ENCODE assay signal across 8 mouse cellular contexts in the genomic region with DNA sequence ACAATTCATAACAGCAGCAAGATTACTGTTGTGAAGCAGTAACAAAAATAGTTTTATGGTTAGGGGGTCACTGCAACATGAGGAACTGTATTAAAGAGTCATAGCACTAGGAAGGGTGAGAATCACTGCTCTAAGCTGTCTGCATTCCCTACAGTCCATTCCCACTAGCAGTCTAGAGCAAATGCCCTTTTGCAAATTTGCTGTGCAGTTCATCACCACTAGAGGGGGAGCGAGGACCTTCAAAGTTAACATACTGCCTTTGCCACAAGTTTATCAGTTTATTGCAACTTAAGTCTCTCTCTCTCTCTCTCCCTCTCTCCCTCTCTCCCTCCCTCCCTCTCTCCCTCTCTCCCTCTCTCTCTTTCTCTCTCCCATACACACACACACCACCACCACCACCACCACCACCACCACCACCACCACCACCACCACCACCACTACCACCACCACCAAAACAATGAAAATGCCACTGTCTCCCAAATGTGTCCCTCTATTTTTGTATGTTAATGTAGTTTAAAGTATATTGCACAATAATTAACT.
DNase-seq lines count a peak whose midpoint lies in the region; ATAC-seq lines count a peak whose summit lies in the region.

No protein-coding gene starts in this region.

- no peak overlapping the region for H3K9ac ChIP-seq in kidney, embryonic 15.5 days
- no peak overlapping the region for H3K9ac ChIP-seq in stomach, embryonic 15.5 days

- 0% methylated on average over 1 of the region's 1 CpGs for WGBS in kidney, embryonic 15.5 days
- 0% methylated on average over 1 of the region's 1 CpGs for WGBS in hindbrain, embryonic 10.5 days
- 0% methylated on average over 1 of the region's 1 CpGs for WGBS in stomach, embryonic 15.5 days

- peak; percentile 36 for DNase-seq in kidney, adult 11 months
- DNase-seq in adrenal gland, postnatal 36 days = peak; percentile 52 to 62
- peak; percentile 56 for DNase-seq in fibroblast of lung, adult 2 months (ENCODE audit: low read depth)
- DNase-seq in hindbrain, embryonic 10.5 days (ENCODE audit: low spot score) = peak; percentile 67
- DNase-seq in left cerebral cortex, adult 18-20 months (ENCODE audit: low spot score in 2 of 2) = peak; percentile 74 to 77
- DNase-seq in mesoderm, embryonic 11.5 days (ENCODE audit: low read depth, low spot score) = peak; percentile 83

- no peaks in the 10 kb centered on the region for H3K27me3 ChIP-seq in kidney, embryonic 15.5 days
- no peaks in the 10 kb centered on the region for H3K27me3 ChIP-seq in hindbrain, embryonic 10.5 days (ENCODE audit: insufficient read depth, poor library complexity, severe bottlenecking)
- no peaks in the 10 kb centered on the region for H3K27me3 ChIP-seq in stomach, embryonic 15.5 days (replicated peaks)

- H3K4me3 ChIP-seq in kidney, embryonic 15.5 days (replicated peaks) = no peak overlapping the region
- no peak overlapping the region for H3K4me3 ChIP-seq in hindbrain, embryonic 10.5 days
- no peak overlapping the region for H3K4me3 ChIP-seq in stomach, embryonic 15.5 days (replicated peaks)

- no peak overlapping the region for H3K27ac ChIP-seq in kidney, embryonic 15.5 days
- no peak overlapping the region for H3K27ac ChIP-seq in hindbrain, embryonic 10.5 days
- no peak overlapping the region for H3K27ac ChIP-seq in stomach, embryonic 15.5 days

- no peaks in the 10 kb centered on the region for H3K4me1 ChIP-seq in kidney, embryonic 15.5 days
- H3K4me1 ChIP-seq in hindbrain, embryonic 10.5 days (replicated peaks) = no peaks in the 10 kb centered on the region
- H3K4me1 ChIP-seq in stomach, embryonic 15.5 days = no peaks in the 10 kb centered on the region

- no peak overlapping the region for H3K4me2 ChIP-seq in kidney, embryonic 15.5 days
- no peak overlapping the region for H3K4me2 ChIP-seq in stomach, embryonic 15.5 days

- no peaks in the 10 kb centered on the region for H3K9me3 ChIP-seq in kidney, embryonic 15.5 days (replicated peaks)
- no peaks in the 10 kb centered on the region for H3K9me3 ChIP-seq in hindbrain, embryonic 10.5 days
- H3K9me3 ChIP-seq in stomach, embryonic 15.5 days = no peaks in the 10 kb centered on the region

- ATAC-seq in kidney, embryonic 15.5 days (replicated peaks; ENCODE audit: low FRiP score) = no peak
- ATAC-seq in stomach, embryonic 15.5 days (ENCODE audit: insufficient read depth, low FRiP score, low read depth) = peak; percentile 35; the same call in 1 of the 2 replicates

- no peaks in the 10 kb centered on the region for H3K36me3 ChIP-seq in kidney, embryonic 15.5 days
- no peaks in the 10 kb centered on the region for H3K36me3 ChIP-seq in hindbrain, embryonic 10.5 days
- H3K36me3 ChIP-seq in stomach, embryonic 15.5 days = no peaks in the 10 kb centered on the region
